Mouse (Mus musculus): ENCODE data around the gene Rph3a. TPM values are rescaled to one million over a fixed set of nuclear protein-coding genes. Genes with fewer than 3 reads are reported as not detected.
"Not testable (repeated sequence)": the region's sequence is repeated elsewhere in the genome, so short reads cannot be mapped to it uniquely, and the experiment has no call there.

Rph3a gene
- total RNA-seq, 4 experiments from 2014 or later, result 199 to 216 (median 211) TPM

GRCm38 (mm10) chr5:120976138-120976537, 33.8 kb downstream of the Rph3a start:
- no peak for DNase-seq (ENCODE audit: low spot score in 2 of 2)

DNA sequence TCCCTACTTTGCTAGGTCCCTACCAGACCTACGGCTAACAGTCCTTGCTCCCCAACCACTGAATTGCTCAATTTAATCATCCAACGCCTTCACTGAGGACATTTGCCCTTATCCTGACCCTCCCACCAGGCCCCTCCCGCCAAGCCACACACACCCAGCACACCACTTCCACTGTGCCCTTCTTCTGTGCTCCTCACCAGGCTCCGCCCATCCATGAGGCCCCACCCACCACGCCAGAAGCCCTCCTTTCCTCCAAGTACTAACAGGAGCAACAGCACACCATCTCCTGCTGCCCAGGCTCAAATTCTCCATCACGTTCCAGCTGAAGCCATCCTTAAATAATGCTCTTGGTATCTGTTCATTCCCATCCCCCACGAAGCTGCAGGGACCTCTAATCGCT, 35.4 kb downstream of the Rph3a start:
- no peak for DNase-seq (ENCODE audit: low spot score in 2 of 2)

DNA sequence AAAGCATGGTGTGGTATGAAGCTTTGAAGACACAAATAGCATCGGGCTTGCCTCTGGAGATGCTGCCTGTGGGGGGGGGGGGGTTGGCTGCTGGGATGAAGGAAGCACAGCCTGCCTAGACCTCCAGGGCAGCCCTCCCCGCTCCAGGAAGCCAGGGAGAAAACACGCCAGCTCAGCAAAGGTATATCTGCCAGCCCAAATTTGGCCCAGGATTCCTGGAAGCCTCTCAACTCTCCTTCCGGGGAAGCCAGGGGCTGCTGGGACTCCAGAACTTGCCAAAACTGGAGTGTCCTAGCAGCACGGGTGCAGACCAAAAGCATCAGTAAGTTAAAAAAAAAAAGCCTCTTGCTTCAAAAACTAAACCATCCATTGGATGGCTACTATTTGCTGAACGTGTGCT, 37.6 kb downstream of the Rph3a start:
- no peak for DNase-seq (ENCODE audit: low spot score in 2 of 2)

DNA sequence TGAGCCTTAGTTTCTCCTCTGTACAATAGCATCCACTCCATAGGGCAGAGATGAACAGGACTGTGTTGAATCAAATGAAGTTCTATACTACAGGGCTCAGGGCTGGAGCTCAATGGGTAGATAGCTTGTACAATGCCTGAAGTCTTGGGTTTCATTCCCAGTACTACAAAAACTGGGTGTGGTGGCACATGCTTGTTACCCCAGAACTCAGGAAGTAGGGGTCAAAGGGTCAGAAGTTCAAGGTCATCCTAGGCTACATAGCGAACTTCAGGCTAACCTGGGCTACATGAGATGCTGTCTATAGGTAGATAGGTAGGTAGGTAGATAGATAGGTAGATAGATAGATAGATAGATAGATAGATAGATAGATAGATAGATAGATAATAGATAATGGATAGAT, 38.6 kb downstream of the Rph3a start:
- no peak for DNase-seq (ENCODE audit: low spot score in 2 of 2)

GRCm38 (mm10) chr5:120969703-120970102, 40.2 kb downstream of the Rph3a start:
- DNase-seq (ENCODE audit: low spot score in 2 of 2), result peak in 1 of 2 experiments; percentile 40

- DNase-seq (ENCODE audit: low spot score in 2 of 2), result peak in 1 of 2 experiments; percentile 29
Measured at GRCm38 (mm10) chr5:120968799-120969198, 41.1 kb downstream of the Rph3a start.

GRCm38 (mm10) chr5:120968134-120968532, 41.8 kb downstream of the Rph3a start:
- DNase-seq (ENCODE audit: low spot score in 2 of 2), result no peak

- no peak for DNase-seq (ENCODE audit: low spot score in 2 of 2)
Measured at GRCm38 (mm10) chr5:120967355-120968133, 42.3 kb downstream of the Rph3a start.

DNA sequence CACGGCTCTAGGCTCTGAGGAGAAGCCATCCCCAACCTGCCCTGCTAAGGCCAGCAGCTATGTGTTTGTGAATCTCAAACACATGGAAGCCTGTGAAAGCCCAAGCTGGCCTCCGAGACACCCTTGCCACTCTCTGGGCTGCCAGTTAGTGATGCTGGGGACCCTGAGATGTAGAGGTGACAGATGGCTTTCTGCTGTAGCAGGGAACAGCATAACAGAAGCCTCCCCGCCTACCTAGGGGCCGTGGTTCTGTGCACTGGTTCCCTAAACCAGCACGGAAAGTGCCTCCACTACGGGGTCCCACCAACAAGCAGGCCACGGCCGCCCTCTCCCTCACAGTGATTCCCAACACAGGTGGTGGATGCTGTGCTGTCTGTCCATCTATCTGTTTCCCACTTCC, 43.0 kb downstream of the Rph3a start:
- DNase-seq (ENCODE audit: low spot score in 2 of 2), result no peak

GRCm38 (mm10) chr5:120966156-120966555, 43.7 kb downstream of the Rph3a start:
- no peak for DNase-seq (ENCODE audit: low spot score in 2 of 2)

- DNase-seq (ENCODE audit: low spot score in 2 of 2), result no peak
Measured at GRCm38 (mm10) chr5:120961004-120961403, 48.9 kb downstream of the Rph3a start.

- DNase-seq (ENCODE audit: low spot score in 2 of 2), result peak in 1 of 2 experiments; percentile 53
Measured at GRCm38 (mm10) chr5:120953974-120954373, 55.9 kb downstream of the Rph3a start.

DNA sequence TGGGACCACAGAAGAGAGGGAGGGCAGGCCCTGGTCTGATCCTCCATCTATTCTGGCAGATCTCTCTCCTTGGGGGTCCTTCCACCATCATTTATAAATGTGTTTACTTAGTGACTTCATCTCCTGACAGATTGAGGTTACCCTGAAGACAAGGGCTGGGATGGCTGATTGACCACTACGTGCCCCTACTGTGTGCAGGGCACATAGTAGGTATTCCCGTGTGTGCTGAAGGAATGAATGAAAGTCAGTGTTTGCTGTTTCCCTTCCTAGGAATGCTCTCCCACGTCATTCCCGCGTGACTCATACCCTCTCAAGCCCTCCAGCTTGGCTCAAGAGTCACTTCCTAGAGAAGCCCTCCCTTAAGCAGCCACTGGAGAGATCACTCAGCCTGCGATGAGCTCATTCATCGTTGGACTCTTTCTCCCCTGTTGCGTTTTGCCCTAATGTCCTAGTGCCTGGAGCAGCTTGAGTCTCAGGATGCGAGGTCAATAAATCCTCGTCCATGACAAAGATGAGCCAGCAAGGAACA, 57.6 kb downstream of the Rph3a start:
- DNase-seq (ENCODE audit: low spot score in 2 of 2), result no peak

- DNase-seq (ENCODE audit: low spot score in 2 of 2), result peak; percentile 45 to 50
Measured at GRCm38 (mm10) chr5:120942076-120942475, 67.8 kb downstream of the Rph3a start.

DNA sequence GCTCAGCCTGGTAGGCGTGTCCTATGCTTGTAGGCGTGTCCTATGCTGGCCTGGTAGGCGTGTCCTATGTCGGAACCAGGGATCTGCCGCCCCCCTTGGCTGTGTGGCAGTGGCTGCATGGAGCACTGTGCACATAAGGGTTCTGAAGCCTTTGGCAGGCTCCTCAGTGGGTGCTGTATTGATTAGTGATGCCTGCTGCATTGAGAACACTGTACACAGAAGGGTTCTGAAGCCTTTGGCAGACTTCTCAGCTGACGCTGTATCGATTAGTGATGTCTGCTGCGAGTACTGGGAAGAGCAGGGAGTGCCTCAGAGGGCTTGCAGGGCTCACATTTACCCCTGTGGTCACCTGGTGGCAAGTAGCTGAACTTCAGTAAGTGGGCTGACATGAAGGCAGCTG, 71.3 kb downstream of the Rph3a start:
- no peak for DNase-seq (ENCODE audit: low spot score in 2 of 2)

DNA sequence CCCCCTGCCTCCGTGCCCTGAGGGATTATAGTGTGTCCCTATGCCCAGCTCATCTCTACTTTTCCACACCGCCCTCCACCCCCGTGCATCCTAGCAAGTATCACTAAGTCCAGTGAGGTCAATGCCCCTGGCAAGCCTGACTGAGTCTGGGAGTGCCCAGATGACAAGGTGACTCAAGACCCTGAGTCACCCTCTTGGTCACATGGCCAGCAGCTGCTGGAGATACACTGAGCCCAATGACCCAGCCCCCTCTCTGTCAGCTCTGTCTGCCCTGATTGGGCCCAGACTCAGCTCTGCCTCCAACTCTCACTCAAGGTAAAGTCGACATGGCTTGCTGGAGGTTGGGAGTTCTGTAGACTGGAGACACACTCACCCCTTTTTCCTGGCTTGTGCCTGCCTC, 72.1 kb downstream of the Rph3a start:
- DNase-seq (ENCODE audit: low spot score in 2 of 2), result no peak

DNA sequence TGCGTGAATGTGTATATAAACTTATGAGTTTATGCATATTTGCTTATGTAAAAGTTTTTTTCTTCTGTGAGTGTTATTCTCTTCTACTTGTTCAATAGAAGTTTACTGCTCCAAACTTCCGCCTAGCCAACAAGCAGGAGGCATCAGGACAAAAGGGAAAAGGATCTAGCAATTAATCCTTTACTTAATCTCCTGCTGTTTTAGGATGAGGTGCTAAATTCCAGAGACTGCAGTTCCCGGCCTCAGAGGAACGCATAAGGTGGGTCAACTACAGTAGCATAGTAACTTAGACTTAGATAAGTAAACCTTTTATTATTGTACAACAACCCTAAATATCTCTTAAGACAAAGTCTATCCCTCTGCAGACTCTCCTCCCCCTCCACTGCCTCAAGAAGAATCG, 75.9 kb downstream of the Rph3a start:
- no peak for DNase-seq (ENCODE audit: low spot score in 2 of 2)

- no peak for DNase-seq (ENCODE audit: low spot score in 2 of 2)
Measured at GRCm38 (mm10) chr5:120927036-120927435, 82.9 kb downstream of the Rph3a start.

GRCm38 (mm10) chr5:120926311-120926710, 83.6 kb downstream of the Rph3a start:
- DNase-seq (ENCODE audit: low spot score in 2 of 2), result not testable (repeated sequence)

DNA sequence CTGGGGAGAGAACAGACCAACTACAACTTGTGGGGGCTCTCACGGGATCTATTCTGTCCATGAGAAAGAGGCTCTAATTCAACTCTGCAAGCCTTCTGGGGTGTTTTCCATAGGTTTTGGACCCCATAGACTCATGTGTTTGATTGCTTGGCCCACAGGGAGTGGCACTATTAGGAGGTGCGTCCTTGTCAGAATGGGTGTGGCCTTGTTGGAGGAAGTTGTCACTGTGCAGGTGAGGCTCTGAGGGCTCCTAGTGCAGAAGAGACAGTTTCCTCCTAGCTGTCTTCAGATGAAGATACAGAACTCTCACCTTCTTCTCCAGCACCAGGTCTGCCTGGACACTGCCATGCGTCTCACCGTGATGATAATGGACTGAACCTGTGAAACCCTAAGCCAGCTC, 85.4 kb downstream of the Rph3a start:
- DNase-seq (ENCODE audit: low spot score in 2 of 2), result not testable (repeated sequence)

- no peak for DNase-seq (ENCODE audit: low spot score in 2 of 2)
Measured at GRCm38 (mm10) chr5:120923969-120924368, 85.9 kb downstream of the Rph3a start.

DNA sequence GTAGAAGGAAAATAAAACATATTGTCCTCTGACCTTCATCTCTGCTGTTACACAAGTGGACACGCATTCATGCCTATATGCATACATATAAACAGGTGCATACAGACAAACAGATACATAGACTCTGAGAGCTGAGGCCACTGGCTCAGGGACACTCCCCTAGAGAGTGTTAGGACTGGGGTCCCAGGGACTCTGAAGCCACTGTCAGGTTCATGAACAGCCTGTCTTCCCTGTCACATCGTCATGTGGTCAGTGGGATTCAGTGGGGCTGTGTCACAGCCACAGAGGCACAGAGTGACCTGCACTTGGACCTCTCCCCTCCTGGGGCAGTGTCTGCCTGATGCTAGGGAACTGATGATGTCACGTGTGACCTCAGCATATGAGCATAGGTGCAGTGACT, 89.6 kb downstream of the Rph3a start:
- DNase-seq (ENCODE audit: low spot score in 2 of 2), result no peak

Measured in layer of hippocampus, adult 8-10 months (tissue).